Mouse (Mus musculus) midbrain, postnatal 0 days (tissue): Measurements from ENCODE around the gene Slc15a2. TPM values are rescaled to one million over a fixed set of nuclear protein-coding genes. Genes with fewer than 3 reads are reported as not detected.
A peak's percentile ranks its signal among the peaks of the same experiment; 100 is the strongest.

ENCODE experiments used
- ATAC-seq: fragments of 200-750 bp; cut with Nextera tagmentation; 2 replicates; pipeline ENCODE4 v1.8.0; 2017; ENCODE audit warnings: moderate number of reproducible peaks, mild to moderate bottlenecking, moderate TSS enrichment, moderate library complexity; ENCODE audit not compliant: low FRiP score
- DNase-seq: peaks from one replicate; pipeline ENCODE4 v3.0.0-alpha.2; 2015; ENCODE audit warnings: low spot score
- H3K27ac ChIP-seq: fragments of 300-500 bp; sonication (generic); 2 replicates; pipeline ENCODE4 v1.5.1; 2014; ENCODE audit warnings: low read depth, mild to moderate bottlenecking, low read length, mixed read lengths
- H3K27me3 ChIP-seq: fragments of 300-500 bp; sonication (generic); 2 replicates; pipeline ENCODE4 v1.6.1; 2014; ENCODE audit warnings: low read length, control low read depth, mixed read lengths; ENCODE audit not compliant: insufficient read depth
- H3K36me3 ChIP-seq: fragments of 300-500 bp; sonication (generic); 2 replicates; pipeline ENCODE4 v1.6.1; 2014; ENCODE audit warnings: low read length, control low read depth, mixed read lengths; ENCODE audit not compliant: insufficient read depth
- H3K4me1 ChIP-seq: fragments of 300-500 bp; sonication (generic); 2 replicates; pipeline ENCODE4 v1.6.1; 2014; ENCODE audit warnings: mild to moderate bottlenecking, control low read depth, antibody characterized with exemption, low read length, mixed read lengths; ENCODE audit not compliant: insufficient read depth
- H3K4me2 ChIP-seq: fragments of 300-500 bp; sonication (generic); 2 replicates; pipeline ENCODE4 v1.6.1; 2014; ENCODE audit warnings: low read depth, mild to moderate bottlenecking, low read length, mixed read lengths; ENCODE audit not compliant: poor library complexity, severe bottlenecking
- H3K4me3 ChIP-seq: fragments of 300-500 bp; sonication (generic); 2 replicates; pipeline ENCODE4 v1.5.1; 2014; ENCODE audit warnings: low read depth, mild to moderate bottlenecking, low read length, moderate library complexity
- H3K9ac ChIP-seq: fragments of 300-500 bp; sonication (generic); replicated peaks from 2 replicates; pipeline ENCODE4 v1.6.1; 2014; ENCODE audit warnings: mild to moderate bottlenecking, low read length, moderate library complexity, mixed read lengths; ENCODE audit not compliant: poor library complexity, severe bottlenecking
- H3K9me3 ChIP-seq: fragments of 300-500 bp; sonication (generic); 2 replicates; pipeline ENCODE4 v1.6.1; 2016; ENCODE audit warnings: low read length, control low read depth
- CTCF ChIP-seq: IDR thresholded peaks from 2 replicates; pipeline ENCODE4 v1.5.1; 2016; ENCODE audit warnings: antibody characterized with exemption, mild to moderate bottlenecking
- WGBS: fragments of 180-500 bp; shearing (Covaris S2); extraction: QIAGEN DNeasy Blood & Tissue Kit; methylation state at CpG from one replicate; pipeline ENCODE4 v1.1.7; 2014; 5-methylcytosine and 5-hydroxymethylcytosine counted together
- polyA plus RNA-seq: library from polyadenylated mRNA; unstranded; fragments of >200 nt; fragmentation: Nextera tagmentation; extraction: Ambion mirVana; gene quantifications from 2 replicates; pipeline ENCODE4 v1.2.1, GENCODE M21; 2015
- total RNA-seq: library from RNA; depleted of rRNA; stranded (reverse); fragments of >200 nt; gene quantifications from 2 replicates; pipeline ENCODE4 v1.2.3, GENCODE M21; 2014

The Slc15a2 gene
- total and polyA plus RNA-seq, 2 experiments from 2014 or later = 19.7 to 24.8 TPM

- H3K4me3 ChIP-seq = no peak overlapping the region
- H3K36me3 ChIP-seq = no peaks in the 10 kb centered on the region
- no peak overlapping the region for H3K4me2 ChIP-seq
- H3K27me3 ChIP-seq = no peaks in the 10 kb centered on the region
- peak; percentile 28 for TF ChIP-seq CTCF
- no peak overlapping the region for H3K9ac ChIP-seq
- H3K9me3 ChIP-seq = no peaks in the 10 kb centered on the region
- no peaks in the 10 kb centered on the region for H3K4me1 ChIP-seq
- WGBS = 83% methylated on average over 3 of the region's 3 CpGs
- DNase-seq = no peak
- H3K27ac ChIP-seq = no peak overlapping the region
- ATAC-seq = no peak
Observed at GRCm38 (mm10) chr16:36802361-36802760, 17.6 kb upstream of the Slc15a2 start.

- Histone ChIP-seq H3K36me3 (no peaks in the 10 kb centered on the region), H3K27me3 (no peaks in the 10 kb centered on the region), H3K9ac (no peak overlapping the region), H3K4me1 (no peaks in the 10 kb centered on the region), H3K4me2 (no peak overlapping the region), H3K4me3 (no peak overlapping the region), H3K9me3 (no peaks in the 10 kb centered on the region), H3K27ac (no peak overlapping the region)
- ATAC-seq = no peak
- DNase-seq = no peak
- 75% methylated on average over 2 of the region's 2 CpGs for WGBS
- TF ChIP-seq CTCF = no peak
Observed at GRCm38 (mm10) chr16:36798334-36798733, 13.6 kb upstream of the Slc15a2 start.

- Histone ChIP-seq H3K36me3 (no peaks in the 10 kb centered on the region), H3K27ac (no peak overlapping the region), H3K4me1 (no peaks in the 10 kb centered on the region), H3K4me3 (no peak overlapping the region), H3K27me3 (no peaks in the 10 kb centered on the region), H3K4me2 (no peak overlapping the region), H3K9ac (no peak overlapping the region), H3K9me3 (no peaks in the 10 kb centered on the region)
- ATAC-seq (no peak), DNase-seq (no peak)
- 84% methylated on average over 2 of the region's 2 CpGs for WGBS
- no peak for TF ChIP-seq CTCF
Observed at GRCm38 (mm10) chr16:36794976-36795375, 10.2 kb upstream of the Slc15a2 start.

- ATAC-seq (no peak), DNase-seq (no peak)
- Histone ChIP-seq H3K36me3 (no peaks in the 10 kb centered on the region), H3K27me3 (no peaks in the 10 kb centered on the region), H3K9ac (no peak overlapping the region), H3K9me3 (no peaks in the 10 kb centered on the region), H3K4me1 (no peaks in the 10 kb centered on the region), H3K4me3 (no peak overlapping the region), H3K4me2 (no peak overlapping the region), H3K27ac (no peak overlapping the region)
- no peak for TF ChIP-seq CTCF
- 91% methylated on average over 4 of the region's 4 CpGs for WGBS
Observed at GRCm38 (mm10) chr16:36790166-36790565, 5.4 kb upstream of the Slc15a2 start.

GRCm38 (mm10) chr16:36786466-36786865 is 1.7 kb upstream of the Slc15a2 start:
- Histone ChIP-seq H3K4me3 (no peak overlapping the region), H3K27ac (no peak overlapping the region), H3K36me3 (no peaks in the 10 kb centered on the region), H3K9me3 (no peaks in the 10 kb centered on the region), H3K27me3 (no peaks in the 10 kb centered on the region), H3K4me1 (no peaks in the 10 kb centered on the region), H3K4me2 (no peak overlapping the region), H3K9ac (no peak overlapping the region)
- TF ChIP-seq CTCF = no peak
- 91% methylated on average over 7 of the region's 7 CpGs for WGBS
- no peak for DNase-seq
- no peak for ATAC-seq

- Histone ChIP-seq H3K9ac (no peak overlapping the region), H3K4me2 (peak overlapping the region; percentile 15), H3K4me1 (no peaks in the 10 kb centered on the region), H3K9me3 (no peaks in the 10 kb centered on the region), H3K27me3 (no peaks in the 10 kb centered on the region), H3K27ac (no peak overlapping the region), H3K4me3 (peak overlapping the region; percentile 26), H3K36me3 (no peaks in the 10 kb centered on the region)
- no peak for TF ChIP-seq CTCF
- DNase-seq = peak; percentile 48
- WGBS = 77% methylated on average over 2 of the region's 2 CpGs
- no peak for ATAC-seq
Observed at GRCm38 (mm10) chr16:36784146-36784545, 616 bp downstream of the Slc15a2 start.
